Mouse (Mus musculus) liver, postnatal 0 days (tissue): ENCODE measurements around the gene Pnldc1.

Experiments
- CTCF ChIP-seq: sonication (generic); IDR thresholded peaks from 2 replicates; pipeline ENCODE4 v1.5.1; 2016; ENCODE audit warnings: antibody characterized with exemption, low read depth
- EP300 ChIP-seq: IDR thresholded peaks from 2 replicates; pipeline ENCODE4 v1.6.1; 2016; ENCODE audit warnings: antibody characterized with exemption, low read depth, mild to moderate bottlenecking

- TF ChIP-seq CTCF (no peak), EP300 (no peak)
These were observed 60.1 kb downstream of the Pnldc1 start for GRCm38 (mm10) chr17:12849778-12850382.
